Mouse (Mus musculus): Measurements from ENCODE around the gene Nkx2-4. TPM values are rescaled to one million over a fixed set of nuclear protein-coding genes. Genes with fewer than 3 reads are reported as not detected.
A peak's percentile ranks its signal among the peaks of the same experiment; 100 is the strongest.

Gene Nkx2-4
- total RNA-seq (2021): not detected

- intact Hi-C loops (cut with DNase I): loop anchor here (5.0 to 10.0 kb wide), 2 partner anchors 863 to 950 kb away; partner anchors contain the start of gene Insm1
- DNase-seq: peak; percentile 6 to 9
Measured at GRCm38 (mm10) chr2:147085072-147085870, at the start of gene Nkx2-4. Gene Nkx2-4, minus strand, starts transcription at chr2:147085445.

- DNase-seq: no peak
- intact Hi-C loops (cut with DNase I): no loop called here
Measured at GRCm38 (mm10) chr2:147127366-147127765, 42.1 kb upstream of the Nkx2-4 start.

GRCm38 (mm10) chr2:147119736-147120135 is 34.5 kb upstream of the Nkx2-4 start:
- no peak for DNase-seq
- intact Hi-C loops (cut with DNase I): no loop called here

- DNase-seq: no peak
- intact Hi-C loops (cut with DNase I): loop anchor here (5.0 to 10.0 kb wide), 2 partner anchors 864 to 948 kb away; partner anchors contain the start of gene Insm1
Measured at GRCm38 (mm10) chr2:147086441-147086840, 1.2 kb upstream of the Nkx2-4 start.

GRCm38 (mm10) chr2:147085937-147086336 is 692 bp upstream of the Nkx2-4 start:
- intact Hi-C loops (cut with DNase I): loop anchor here (5.0 to 10.0 kb wide), 2 partner anchors 864 to 949 kb away; partner anchors contain the start of gene Insm1
- no peak for DNase-seq

- DNase-seq: peak in 1 of 2 experiments; percentile 8
- intact Hi-C loops (cut with DNase I): loop anchor here (5.0 to 10.0 kb wide), 3 partner anchors 252 to 950 kb away; partner anchors contain the start of gene Insm1
Measured at GRCm38 (mm10) chr2:147084366-147085071, 726 bp downstream of the Nkx2-4 start.

GRCm38 (mm10) chr2:147083471-147084365 is 1.5 kb downstream of the Nkx2-4 start:
- DNase-seq: peak; percentile 16 to 52
- intact Hi-C loops (cut with DNase I): loop anchor here (2.0 to 10.0 kb wide), 3 partner anchors 103 to 951 kb away; no protein-coding TSS in a partner anchor

- DNase-seq: no peak
- intact Hi-C loops (cut with DNase I): loop anchor here (2.0 to 10.0 kb wide), 3 partner anchors 104 to 952 kb away; no protein-coding TSS in a partner anchor
Measured at GRCm38 (mm10) chr2:147082391-147082790, 2.9 kb downstream of the Nkx2-4 start.

- intact Hi-C loops (cut with DNase I): no loop called here
- DNase-seq: no peak
Measured at GRCm38 (mm10) chr2:147074399-147074798, 10.8 kb downstream of the Nkx2-4 start.

GRCm38 (mm10) chr2:147073962-147074361 is 11.3 kb downstream of the Nkx2-4 start:
- intact Hi-C loops (cut with DNase I): no loop called here
- no peak for DNase-seq

GRCm38 (mm10) chr2:147070305-147070704 is 14.9 kb downstream of the Nkx2-4 start:
- intact Hi-C loops (cut with DNase I): no loop called here
- no peak for DNase-seq

GRCm38 (mm10) chr2:147069077-147069476 is 16.2 kb downstream of the Nkx2-4 start:
- intact Hi-C loops (cut with DNase I): no loop called here

GRCm38 (mm10) chr2:147067480-147068246 is 17.6 kb downstream of the Nkx2-4 start:
- intact Hi-C loops (cut with DNase I): no loop called here
- no peak for DNase-seq

More at GRCm38 (mm10) chr2:147069077-147069476, 16.2 kb downstream of the Nkx2-4 start:
- DNase-seq: no peak

- intact Hi-C loops (cut with DNase I): no loop called here
- no peak for DNase-seq
Measured at GRCm38 (mm10) chr2:147053229-147053892, 31.9 kb downstream of the Nkx2-4 start.

- DNase-seq: no peak
- intact Hi-C loops (cut with DNase I): no loop called here
Measured at GRCm38 (mm10) chr2:147047051-147047450, 38.2 kb downstream of the Nkx2-4 start.

- intact Hi-C loops (cut with DNase I): no loop called here
- no peak for DNase-seq
Measured at GRCm38 (mm10) chr2:147035864-147036263, 49.4 kb downstream of the Nkx2-4 start.

Data from heart, postnatal 36 days (tissue).